Mouse (Mus musculus) ovary, adult 18-20 months (tissue): ENCODE results near the gene Nlrp10.
A peak's percentile ranks its signal among the peaks of the same experiment; 100 is the strongest.

Source experiments
- DNase-seq: peaks from one replicate; pipeline ENCODE4 v3.0.0; 2022; ENCODE audit warnings: low spot score, mixed read lengths

The Nlrp10 gene

GRCm38 (mm10) chr7:108929726-108930393 is at the start of gene Nlrp10:
TSS of gene Nlrp10 (minus strand) at chr7:108930178.
- no peak for DNase-seq

- DNase-seq, result peak; percentile 5
Observed at GRCm38 (mm10) chr7:108972273-108972672, 42.3 kb upstream of the Nlrp10 start.

GRCm38 (mm10) chr7:108968201-108968600 is 38.2 kb upstream of the Nlrp10 start:
- DNase-seq, result no peak

GRCm38 (mm10) chr7:108966742-108967362 is 36.9 kb upstream of the Nlrp10 start:
- no peak for DNase-seq

- DNase-seq, result no peak
Observed at GRCm38 (mm10) chr7:108965968-108966367, 36.0 kb upstream of the Nlrp10 start.

- no peak for DNase-seq
Observed at GRCm38 (mm10) chr7:108957734-108958133, 27.8 kb upstream of the Nlrp10 start.

GRCm38 (mm10) chr7:108954185-108954584 is 24.2 kb upstream of the Nlrp10 start:
- no peak for DNase-seq

- DNase-seq, result no peak
Observed at GRCm38 (mm10) chr7:108952801-108953200, 22.8 kb upstream of the Nlrp10 start.

GRCm38 (mm10) chr7:108950762-108951331 is 20.9 kb upstream of the Nlrp10 start:
- DNase-seq, result no peak

- peak; percentile 31 for DNase-seq
Observed at GRCm38 (mm10) chr7:108950312-108950761, 20.4 kb upstream of the Nlrp10 start, which contains the start of gene Tub. TSS of gene Tub (plus strand) at chr7:108950338.

GRCm38 (mm10) chr7:108949301-108949700 is 19.3 kb upstream of the Nlrp10 start:
- DNase-seq, result no peak

- DNase-seq, result no peak
Observed at GRCm38 (mm10) chr7:108948611-108949010, 18.6 kb upstream of the Nlrp10 start.

- no peak for DNase-seq
Observed at GRCm38 (mm10) chr7:108944002-108944401, 14.0 kb upstream of the Nlrp10 start.

GRCm38 (mm10) chr7:108941466-108941865 is 11.5 kb upstream of the Nlrp10 start:
- no peak for DNase-seq

GRCm38 (mm10) chr7:108936591-108936990 is 6.6 kb upstream of the Nlrp10 start:
- DNase-seq, result no peak

GRCm38 (mm10) chr7:108935411-108935810 is 5.4 kb upstream of the Nlrp10 start:
- DNase-seq, result no peak

GRCm38 (mm10) chr7:108934836-108935235 is 4.9 kb upstream of the Nlrp10 start:
- DNase-seq, result no peak

- DNase-seq, result peak; percentile 91
Observed at GRCm38 (mm10) chr7:108933794-108934731, 4.1 kb upstream of the Nlrp10 start, which contains the start of gene Eif3f. TSS of gene Eif3f (plus strand) at chr7:108934417.

- DNase-seq, result no peak
Observed at GRCm38 (mm10) chr7:108928280-108929188, 1.4 kb downstream of the Nlrp10 start.

GRCm38 (mm10) chr7:108927043-108927442 is 2.9 kb downstream of the Nlrp10 start:
- no peak for DNase-seq

GRCm38 (mm10) chr7:108903969-108904368 is 26.0 kb downstream of the Nlrp10 start:
- DNase-seq, result no peak
